Mouse (Mus musculus) embryo, embryonic 10 days (tissue): ENCODE measurements at regions not wholly inside any gene's neighbourhood (a gene's known extent, or its start where the extent isn't known, plus 50 kb on each side); places are given as distances from the start of the nearest gene placed in this dataset.
"Not testable (repeated sequence)": the region's sequence is repeated elsewhere in the genome, so short reads cannot be mapped to it uniquely, and the experiment has no call there.

Source experiments
- DNase-seq: peaks from one replicate; pipeline ENCODE4 v3.0.0-alpha.2; 2015; ENCODE audit warnings: low spot score

GRCm38 (mm10) chr17:16571403-16571802 is 492.5 kb upstream of the Zfp960 start:
- no peak for DNase-seq

- no peak for DNase-seq
Measured at GRCm38 (mm10) chr17:16588791-16589190, 475.1 kb upstream of the Zfp960 start.

- no peak for DNase-seq
Measured at GRCm38 (mm10) chr17:16599671-16600070, 464.2 kb upstream of the Zfp960 start.

- no peak for DNase-seq
Measured at GRCm38 (mm10) chr17:16612405-16612979, 451.4 kb upstream of the Zfp960 start.

- DNase-seq: peak; percentile 23
Measured at GRCm38 (mm10) chr17:16621931-16622556, 441.9 kb upstream of the Zfp960 start.

GRCm38 (mm10) chr17:16629854-16630253 is 434.1 kb upstream of the Zfp960 start:
- no peak for DNase-seq

GRCm38 (mm10) chr17:16633426-16633825 is 430.5 kb upstream of the Zfp960 start:
- no peak for DNase-seq

- DNase-seq: no peak
Measured at GRCm38 (mm10) chr17:16637463-16637862, 426.4 kb upstream of the Zfp960 start.

GRCm38 (mm10) chr17:16647942-16648341 is 416.0 kb upstream of the Zfp960 start:
- peak; percentile 4 for DNase-seq

- DNase-seq: no peak
Measured at GRCm38 (mm10) chr17:16665253-16665652, 398.7 kb upstream of the Zfp960 start.

- DNase-seq: no peak
Measured at GRCm38 (mm10) chr17:16667606-16668005, 396.3 kb upstream of the Zfp960 start.

GRCm38 (mm10) chr17:16704199-16704598 is 359.7 kb upstream of the Zfp960 start:
- DNase-seq: no peak

GRCm38 (mm10) chr17:16705890-16706289 is 358.0 kb upstream of the Zfp960 start:
- no peak for DNase-seq

GRCm38 (mm10) chr17:16726904-16727303 is 337.0 kb upstream of the Zfp960 start:
- no peak for DNase-seq

- DNase-seq: no peak
Measured at GRCm38 (mm10) chr17:16753090-16753489, 310.8 kb upstream of the Zfp960 start.

GRCm38 (mm10) chr17:16770587-16770986 is 293.3 kb upstream of the Zfp960 start:
- DNase-seq: not testable (repeated sequence)

GRCm38 (mm10) chr17:16798316-16798715 is 265.6 kb upstream of the Zfp960 start:
- no peak for DNase-seq

GRCm38 (mm10) chr17:16804986-16805385 is 258.9 kb upstream of the Zfp960 start:
- no peak for DNase-seq

GRCm38 (mm10) chr17:16818421-16818820 is 245.5 kb upstream of the Zfp960 start:
- no peak for DNase-seq

- DNase-seq: no peak
Measured at GRCm38 (mm10) chr17:16821716-16822115, 242.2 kb upstream of the Zfp960 start.

GRCm38 (mm10) chr17:16839152-16839551 is 224.8 kb upstream of the Zfp960 start:
- no peak for DNase-seq

GRCm38 (mm10) chr17:16860771-16861170 is 203.1 kb upstream of the Zfp960 start:
- DNase-seq: no peak

- DNase-seq: peak; percentile 53
Measured at GRCm38 (mm10) chr17:16900791-16901190, 163.1 kb upstream of the Zfp960 start.

GRCm38 (mm10) chr17:16918191-16918590 is 145.7 kb upstream of the Zfp960 start:
- no peak for DNase-seq
